Mouse (Mus musculus) MEL (cell line): ENCODE measurements around the gene Slc4a8. TPM values are rescaled to one million over a fixed set of nuclear protein-coding genes. Genes with fewer than 3 reads are reported as not detected.

Experiments
- DNase-seq: peaks from one replicate; pipeline ENCODE4 v3.0.0; 2011; ENCODE audit warnings: low read depth, low spot score
- H3K27ac ChIP-seq: 2 replicates; pipeline ENCODE4 v1.5.1; 2012; ENCODE audit warnings: low read depth, mild to moderate bottlenecking, control low read depth, low read length, moderate library complexity; ENCODE audit not compliant: control insufficient read depth
- H3K27me3 ChIP-seq, 2 experiments: fragments of 150-350 bp in 1 of 2; sonication (generic) in 1 of 2; 2 replicates each; pipeline ENCODE4 v1.6.1; 2012; ENCODE audit warnings: low read length in 2 of 2, mild to moderate bottlenecking in 2 of 2, improper control_type of control experiment in 1 of 2, moderate library complexity in 1 of 2; ENCODE audit not compliant: insufficient read depth in 2 of 2, control insufficient read depth in 1 of 2
- H3K36me3 ChIP-seq, 2 experiments: 2 replicates each; pipeline ENCODE4 v1.6.1; 2012 to 2014; ENCODE audit warnings: low read length in 2 of 2, improper control_type of control experiment in 1 of 2, inconsistent platforms in 1 of 2, mild to moderate bottlenecking in 1 of 2; ENCODE audit not compliant: insufficient read depth in 2 of 2, control insufficient read depth in 1 of 2
- H3K4me1 ChIP-seq, 2 experiments: fragments of 150-350 bp in 1 of 2; sonication (generic) in 1 of 2; 2 replicates each; pipeline ENCODE4 v1.6.1; 2012; ENCODE audit warnings: low read length in 2 of 2, improper control_type of control experiment in 1 of 2, mild to moderate bottlenecking in 1 of 2; ENCODE audit not compliant: insufficient read depth in 2 of 2, control insufficient read depth in 1 of 2
- H3K4me3 ChIP-seq, 2 experiments: fragments of 150-350 bp in 1 of 2; sonication (generic) in 1 of 2; 2 replicates each; pipeline ENCODE4 v1.5.1; 2012; ENCODE audit warnings: low read depth in 2 of 2, low read length in 2 of 2, mild to moderate bottlenecking in 2 of 2, moderate library complexity in 2 of 2, control low read depth in 1 of 2, improper control_type of control experiment in 1 of 2; ENCODE audit not compliant: control insufficient read depth in 1 of 2, insufficient read depth in 1 of 2
- H3K79me2 ChIP-seq: 2 replicates; pipeline ENCODE4 v1.6.1; 2012; ENCODE audit warnings: mild to moderate bottlenecking, low read length, moderate library complexity; ENCODE audit not compliant: control insufficient read depth, poor library complexity, insufficient read depth
- H3K9ac ChIP-seq: 2 replicates; pipeline ENCODE4 v1.6.1; 2012; ENCODE audit warnings: low read depth, mild to moderate bottlenecking, control low read depth, low read length, moderate library complexity; ENCODE audit not compliant: control insufficient read depth, poor library complexity, severe bottlenecking
- H3K9me3 ChIP-seq: fragments of 150-350 bp; sonication (generic); replicated peaks from 2 replicates; pipeline ENCODE4 v1.6.1; 2012; ENCODE audit warnings: mild to moderate bottlenecking, low read length, improper control_type of control experiment, moderate library complexity; ENCODE audit not compliant: insufficient read depth
- BHLHE40 ChIP-seq: IDR thresholded peaks from 2 replicates; pipeline ENCODE4 v1.6.1; 2012; ENCODE audit warnings: low read depth, mild to moderate bottlenecking, inconsistent platforms, low read length, improper control_type of control experiment, borderline replicate concordance
- CHD1 ChIP-seq: IDR thresholded peaks from 2 replicates; pipeline ENCODE4 v1.6.1; 2012; ENCODE audit warnings: low read depth, mild to moderate bottlenecking, inconsistent platforms, low read length, improper control_type of control experiment
- CTCF ChIP-seq, 3 experiments: IDR thresholded peaks in 2 of 3; conservative IDR thresholded peaks in 1 of 3; 2 replicates each; pipeline ENCODE4 v1.5.1; 2011 to 2012; ENCODE audit warnings: low read length in 3 of 3, low read depth in 2 of 3, mild to moderate bottlenecking in 2 of 3, improper control_type of control experiment in 1 of 3, inconsistent platforms in 1 of 3, mixed read lengths in 1 of 3, moderate library complexity in 1 of 3; ENCODE audit not compliant: control insufficient read depth in 1 of 3, insufficient read depth in 1 of 3, poor library complexity in 1 of 3, severe bottlenecking in 1 of 3
- E2F4 ChIP-seq: IDR thresholded peaks from 2 replicates; pipeline ENCODE4 v1.6.1; 2011; ENCODE audit warnings: low read depth, low read length, improper control_type of control experiment, borderline replicate concordance
- ELF1 ChIP-seq: IDR thresholded peaks from 2 replicates; pipeline ENCODE4 v1.6.1; 2014; ENCODE audit warnings: low read depth, mild to moderate bottlenecking, inconsistent platforms, low read length, improper control_type of control experiment, moderate library complexity
- EP300 ChIP-seq, 2 experiments: IDR thresholded peaks; 2 replicates each; pipeline ENCODE4 v1.6.1; 2011; ENCODE audit warnings: improper control_type of control experiment in 2 of 2, low read length in 2 of 2, low read depth in 1 of 2, mild to moderate bottlenecking in 1 of 2
- GABPA ChIP-seq: IDR thresholded peaks from 2 replicates; pipeline ENCODE4 v1.6.1; 2012; ENCODE audit warnings: low read depth, mild to moderate bottlenecking, inconsistent platforms, low read length, improper control_type of control experiment, moderate library complexity
- GATA1 ChIP-seq: IDR thresholded peaks from 2 replicates; pipeline ENCODE4 v1.6.1; 2011; ENCODE audit warnings: low read depth, low read length, improper control_type of control experiment
- HCFC1 ChIP-seq: IDR thresholded peaks from 2 replicates; pipeline ENCODE4 v1.6.1; 2012; ENCODE audit warnings: low read depth, mild to moderate bottlenecking, inconsistent platforms, low read length, improper control_type of control experiment, moderate library complexity
- JUND ChIP-seq: IDR thresholded peaks from 2 replicates; pipeline ENCODE4 v1.6.1; 2011; ENCODE audit warnings: low read depth, mild to moderate bottlenecking, improper control_type of control experiment, low read length
- MAFK ChIP-seq: IDR thresholded peaks from 2 replicates; pipeline ENCODE4 v1.6.1; 2011; ENCODE audit warnings: low read depth, mild to moderate bottlenecking, low read length, improper control_type of control experiment, borderline replicate concordance
- MAZ ChIP-seq: IDR thresholded peaks from 2 replicates; pipeline ENCODE4 v1.6.1; 2012; ENCODE audit warnings: low read depth, mild to moderate bottlenecking, inconsistent platforms, low read length, improper control_type of control experiment
- MEF2A ChIP-seq: IDR thresholded peaks from 2 replicates; pipeline ENCODE4 v1.6.1; 2014; ENCODE audit warnings: low read depth, mild to moderate bottlenecking, inconsistent platforms, low read length, improper control_type of control experiment; ENCODE audit not compliant: poor library complexity, insufficient replicate concordance, severe bottlenecking; ENCODE audit errors: extremely low read depth
- MXI1 ChIP-seq: IDR thresholded peaks from 2 replicates; pipeline ENCODE4 v1.6.1; 2011; ENCODE audit warnings: mild to moderate bottlenecking, low read depth, low read length, improper control_type of control experiment
- MYB ChIP-seq: IDR thresholded peaks from 2 replicates; pipeline ENCODE4 v1.6.1; 2011; ENCODE audit warnings: mild to moderate bottlenecking, low read depth, low read length, improper control_type of control experiment
- MYC ChIP-seq: IDR thresholded peaks from 2 replicates; pipeline ENCODE4 v1.6.1; 2011; ENCODE audit warnings: low read depth, mild to moderate bottlenecking, low read length, improper control_type of control experiment, moderate library complexity
- NRF1 ChIP-seq: IDR thresholded peaks from 2 replicates; pipeline ENCODE4 v1.6.1; 2014; ENCODE audit warnings: low read depth, mild to moderate bottlenecking, inconsistent platforms, low read length, improper control_type of control experiment, moderate library complexity; ENCODE audit not compliant: poor library complexity, insufficient read depth, severe bottlenecking
- POLR2A ChIP-seq, 2 experiments: IDR thresholded peaks; 2 replicates each; pipeline ENCODE4 v1.6.1; 2011 to 2012; ENCODE audit warnings: low read length in 2 of 2, mild to moderate bottlenecking in 2 of 2, control low read depth in 1 of 2, improper control_type of control experiment in 1 of 2, low read depth in 1 of 2, moderate library complexity in 1 of 2; ENCODE audit not compliant: control insufficient read depth in 1 of 2, insufficient read depth in 1 of 2, poor library complexity in 1 of 2
- POLR2AphosphoS2 ChIP-seq: IDR thresholded peaks from 2 replicates; pipeline ENCODE4 v1.6.1; 2011; ENCODE audit warnings: low read length, improper control_type of control experiment
- RCOR1 ChIP-seq: IDR thresholded peaks from 2 replicates; pipeline ENCODE4 v1.6.1; 2012; ENCODE audit warnings: low read depth, mild to moderate bottlenecking, inconsistent platforms, low read length, improper control_type of control experiment
- SIN3A ChIP-seq: IDR thresholded peaks from 2 replicates; pipeline ENCODE4 v1.6.1; 2012; ENCODE audit warnings: low read length, improper control_type of control experiment, inconsistent platforms
- SMC3 ChIP-seq: IDR thresholded peaks from 2 replicates; pipeline ENCODE4 v1.6.1; 2011; ENCODE audit warnings: low read depth, low read length, improper control_type of control experiment
- TAL1 ChIP-seq: IDR thresholded peaks from 2 replicates; pipeline ENCODE4 v1.6.1; 2012; ENCODE audit warnings: mild to moderate bottlenecking, inconsistent platforms, low read length, moderate library complexity, mixed read lengths
- TBP ChIP-seq: IDR thresholded peaks from 2 replicates; pipeline ENCODE4 v1.8.0; 2011; ENCODE audit warnings: low read depth, low read length, improper control_type of control experiment
- TCF12 ChIP-seq: IDR thresholded peaks from 2 replicates; pipeline ENCODE4 v1.6.1; 2014; ENCODE audit warnings: low read depth, mild to moderate bottlenecking, inconsistent platforms, low read length, improper control_type of control experiment, moderate library complexity
- USF1 ChIP-seq: IDR thresholded peaks from 2 replicates; pipeline ENCODE4 v1.6.1; 2014; ENCODE audit warnings: low read depth, mild to moderate bottlenecking, inconsistent platforms, low read length, improper control_type of control experiment, moderate library complexity
- USF2 ChIP-seq, 2 experiments: IDR thresholded peaks; 2 replicates each; pipeline ENCODE4 v1.6.1; 2011 to 2012; ENCODE audit warnings: improper control_type of control experiment in 2 of 2, low read length in 2 of 2, borderline replicate concordance in 1 of 2, inconsistent platforms in 1 of 2, low read depth in 1 of 2, mild to moderate bottlenecking in 1 of 2; ENCODE audit not compliant: insufficient read depth in 1 of 2
- ZC3H11A ChIP-seq: IDR thresholded peaks from 2 replicates; pipeline ENCODE4 v1.6.1; 2012; ENCODE audit warnings: low read depth, mild to moderate bottlenecking, inconsistent platforms, low read length, improper control_type of control experiment
- ZKSCAN1 ChIP-seq: IDR thresholded peaks from 2 replicates; pipeline ENCODE4 v1.6.1; 2012; ENCODE audit warnings: low read depth, mild to moderate bottlenecking, inconsistent platforms, low read length, improper control_type of control experiment, moderate library complexity
- ZMIZ1 ChIP-seq: IDR thresholded peaks from 2 replicates; pipeline ENCODE4 v1.6.1; 2012; ENCODE audit warnings: low read depth, mild to moderate bottlenecking, inconsistent platforms, low read length, improper control_type of control experiment, moderate library complexity
- polyA plus RNA-seq, 2 experiments: library from polyadenylated mRNA; stranded (reverse) in 1 of 2; unstranded in 1 of 2; fragments of >175 nt in 1 of 2; fragments of >200 nt in 1 of 2; gene quantifications; 2 replicates each; pipeline versions ENCODE4 v1.2.1 to v1.2.4; 2012; ENCODE audit warnings: low replicate concordance in 2 of 2, low read depth in 1 of 2; ENCODE audit not compliant: insufficient read length in 2 of 2, insufficient read depth in 1 of 2, missing spikeins in 1 of 2
- total RNA-seq: library from RNA; depleted of rRNA; stranded (reverse); fragments of 300-350 nt; gene quantifications from 2 replicates; pipeline ENCODE4 v1.2.3, GENCODE M21; 2012

Slc4a8 gene
- total and polyA plus RNA-seq, 3 experiments = 0.35 to 2.5 TPM; not detected in 1

GRCm38 (mm10) chr15:100808484-100808883, 46.9 kb downstream of the Slc4a8 start:
- Histone ChIP-seq H3K27ac (no peak overlapping the region), H3K79me2 (no peaks in the 10 kb centered on the region), H3K4me3 (no peak overlapping the region), H3K27me3 (no peaks in the 10 kb centered on the region), H3K9ac (no peak overlapping the region), H3K9me3 (no peaks in the 10 kb centered on the region), H3K4me1 (peaks cover 2 to 4% of the 10 kb centered on the region in 2 experiments; a peak in 2 of 4 replicates), H3K36me3 (no peaks in the 10 kb centered on the region)
- no peak for TF ChIP-seq POLR2AphosphoS2
- no peak for TF ChIP-seq HCFC1
- TF ChIP-seq MYC = no peak
- no peak for TF ChIP-seq POLR2A (IDR thresholded peaks at IDR 0.05; ENCODE audit: control insufficient read depth in 1 of 2, insufficient read depth in 1 of 2, low read depth in 1 of 2, low read length in 2 of 2, poor library complexity in 1 of 2)
- no peak for TF ChIP-seq TAL1
- no peak for TF ChIP-seq BHLHE40
- no peak for TF ChIP-seq SMC3
- TF ChIP-seq SIN3A = no peak
- no peak for TF ChIP-seq CTCF (IDR thresholded peaks at IDR 0.05 in 2 of 3, conservative IDR thresholded peaks at IDR 0.05 in 1 of 3; ENCODE audit: control insufficient read depth in 1 of 3, insufficient read depth in 1 of 3, low read depth in 2 of 3, low read length in 3 of 3, poor library complexity in 1 of 3, severe bottlenecking in 1 of 3)
- TF ChIP-seq TBP = no peak
- no peak for TF ChIP-seq USF2 (IDR thresholded peaks at IDR 0.05; ENCODE audit: borderline replicate concordance in 1 of 2, insufficient read depth in 1 of 2, low read depth in 1 of 2, low read length in 2 of 2)
- no peak for TF ChIP-seq ZMIZ1
- TF ChIP-seq E2F4 = no peak
- TF ChIP-seq GABPA = no peak
- TF ChIP-seq CHD1 = no peak
- no peak for DNase-seq

- Histone ChIP-seq H3K9me3 (no peaks in the 10 kb centered on the region), H3K4me3 (no peak overlapping the region), H3K27ac (no peak overlapping the region), H3K4me1 (peaks cover 4 to 5% of the 10 kb centered on the region in 2 experiments; a peak in 3 of 4 replicates), H3K36me3 (no peaks in the 10 kb centered on the region), H3K9ac (no peak overlapping the region), H3K79me2 (no peaks in the 10 kb centered on the region), H3K27me3 (peaks cover 0 to 2% of the 10 kb centered on the region in 2 experiments; a peak in 1 of 4 replicates)
- peak; percentile 40 for DNase-seq
- TF ChIP-seq RCOR1 (no peak), NRF1 (no peak), ZKSCAN1 (no peak), GATA1 (no peak), BHLHE40 (peak; percentile 38; the same call in 1 of the 2 replicates), MAZ (no peak), MAFK (no peak), ELF1 (no peak), MYC (no peak), TAL1 (no peak), EP300 (IDR thresholded peaks at IDR 0.05; ENCODE audit: low read depth in 1 of 2, low read length in 2 of 2) (peak; percentile 7 to 35; a peak in 3 of 4 replicates), SIN3A (no peak), CHD1 (no peak), POLR2AphosphoS2 (no peak), ZMIZ1 (no peak), MEF2A (no peak), USF2 (IDR thresholded peaks at IDR 0.05; ENCODE audit: borderline replicate concordance in 1 of 2, insufficient read depth in 1 of 2, low read depth in 1 of 2, low read length in 2 of 2) (0 out of 4 replicates have a peak, but pooled peaks of 1 of the 2 experiments have one; percentile 38), MXI1 (no peak), JUND (no peak), ZC3H11A (no peak), HCFC1 (no peak), MYB (0 out of 2 replicates have a peak, but pooled peaks have one; percentile 59), TCF12 (no peak), USF1 (peak; percentile 86), SMC3 (no peak)
These were observed 48.7 kb downstream of the Slc4a8 start for GRCm38 (mm10) chr15:100810243-100810642.
